Mouse (Mus musculus) kidney, postnatal 14 days (tissue): ENCODE measurements at regions not wholly inside any gene's neighbourhood (a gene's known extent, or its start where the extent isn't known, plus 50 kb on each side); places are given as distances from the start of the nearest gene placed in this dataset.
"Not testable (repeated sequence)": the region's sequence is repeated elsewhere in the genome, so short reads cannot be mapped to it uniquely, and the experiment has no call there.

Experiments used
- DNase-seq: peaks from one replicate; pipeline ENCODE4 v3.0.0; 2022; ENCODE audit warnings: mixed read lengths

DNA sequence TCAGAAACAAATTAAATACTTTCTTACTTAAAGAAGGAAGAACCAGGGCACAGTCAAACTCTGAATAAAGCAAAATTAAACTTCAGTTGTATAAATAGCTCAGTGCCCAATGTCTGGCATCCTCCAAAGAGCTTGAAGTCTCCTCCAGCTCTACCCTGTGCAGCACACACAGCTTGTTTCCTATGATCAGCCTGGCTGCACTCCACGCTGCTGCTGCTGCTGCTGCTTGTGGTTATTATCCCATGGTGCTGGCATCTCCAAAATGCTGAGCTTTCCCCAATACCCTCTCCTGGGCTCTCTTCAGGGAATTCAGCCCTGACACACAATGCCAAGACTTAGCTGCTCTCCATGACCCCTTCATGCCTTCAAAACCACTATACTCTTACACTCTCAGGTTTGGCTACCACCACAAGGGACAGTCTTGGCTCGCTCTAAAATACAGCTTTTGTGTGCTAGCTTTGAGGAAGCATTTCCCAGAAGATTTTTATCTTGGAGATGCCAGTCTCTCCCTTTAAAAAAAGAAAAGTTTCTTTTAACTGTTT, 121.0 kb downstream of the Rab10 start:
- not testable (repeated sequence) for DNase-seq

DNA sequence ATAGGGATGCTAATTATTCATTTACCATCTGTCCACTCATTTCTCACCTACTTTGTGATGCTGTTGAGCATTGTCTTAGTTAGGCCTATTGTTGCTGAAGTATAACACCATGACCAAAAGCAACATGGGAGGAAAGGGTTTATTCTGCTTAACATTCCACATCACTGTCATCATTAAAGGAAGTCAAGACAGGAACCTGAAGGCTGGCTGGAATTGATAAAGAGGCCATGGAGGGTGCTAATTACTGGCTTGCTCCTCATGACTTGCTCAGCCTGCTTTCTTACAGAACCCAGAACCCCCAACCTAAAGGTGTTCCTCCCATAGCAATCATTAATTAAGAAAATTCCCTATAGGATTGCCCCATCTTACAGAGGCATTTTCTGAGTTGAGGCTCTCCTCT, 121.6 kb downstream of the Rab10 start:
- no peak for DNase-seq

DNA sequence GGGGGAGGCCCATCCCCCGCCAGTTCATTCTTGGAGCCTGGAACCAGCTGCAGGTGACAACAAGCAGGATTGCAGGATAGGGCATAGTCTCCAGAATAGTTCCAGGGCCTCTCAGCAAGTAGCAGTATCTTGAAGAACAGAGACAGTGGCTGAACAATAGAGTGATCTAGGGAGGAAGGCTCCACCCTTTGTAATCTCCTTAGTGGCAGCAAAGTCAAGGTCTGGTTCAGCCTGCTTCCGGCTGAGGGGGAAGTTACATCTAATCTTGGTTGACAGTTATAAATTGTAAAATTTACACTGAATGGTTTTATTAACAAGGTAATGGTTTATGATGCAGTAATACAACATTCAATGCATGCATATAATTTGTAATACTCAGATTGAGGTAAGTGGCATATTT, 136.4 kb downstream of the Rab10 start:
- DNase-seq: no peak

DNA sequence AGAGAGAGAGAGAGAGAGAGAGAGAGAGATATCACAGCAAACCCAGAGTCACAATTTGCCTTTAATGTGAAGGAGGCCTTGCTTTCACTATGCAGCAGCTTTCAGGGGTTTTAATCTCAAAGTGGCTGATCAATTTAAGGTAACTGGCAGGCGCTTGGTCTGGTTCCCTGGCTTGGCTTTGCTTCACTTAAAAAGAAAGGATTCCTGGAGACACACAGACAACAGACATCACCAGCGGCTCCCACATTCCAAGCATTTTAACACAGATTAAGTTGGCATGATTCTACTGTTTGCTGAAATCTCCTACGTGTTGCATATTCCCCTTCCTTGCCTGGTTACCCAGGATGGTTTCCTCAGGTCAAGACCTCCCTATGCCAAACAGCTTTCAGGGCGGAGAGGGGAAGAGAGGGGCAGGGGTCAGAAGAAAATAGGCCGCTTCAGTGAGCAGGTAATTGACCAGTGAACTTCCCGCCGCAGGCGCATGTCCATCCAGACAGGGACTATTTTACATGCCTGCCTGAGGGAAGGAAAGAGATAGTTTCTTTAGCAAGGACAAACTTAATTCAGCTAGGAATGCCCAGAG, 140.0 kb downstream of the Rab10 start:
- DNase-seq: not testable (repeated sequence)

DNA sequence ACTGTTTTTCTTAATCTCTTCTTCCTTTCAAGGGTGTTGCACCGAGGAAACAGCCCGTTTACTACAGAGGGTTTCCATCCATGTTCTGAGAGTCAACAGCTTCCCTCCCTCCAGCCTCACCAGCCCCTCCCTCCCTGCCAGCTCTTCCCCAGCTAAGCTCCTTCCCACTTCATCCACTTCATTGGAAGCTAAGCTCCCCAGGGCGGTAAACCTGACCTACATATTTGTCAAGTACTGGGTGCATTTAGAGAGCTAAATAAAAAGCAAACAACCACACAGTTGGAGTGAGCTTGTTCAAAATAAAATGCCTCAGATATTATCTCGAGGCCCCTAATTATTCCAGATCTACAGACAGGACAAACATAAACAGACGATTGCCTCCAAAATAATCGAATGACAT, 148.1 kb downstream of the Rab10 start:
- not testable (repeated sequence) for DNase-seq

DNA sequence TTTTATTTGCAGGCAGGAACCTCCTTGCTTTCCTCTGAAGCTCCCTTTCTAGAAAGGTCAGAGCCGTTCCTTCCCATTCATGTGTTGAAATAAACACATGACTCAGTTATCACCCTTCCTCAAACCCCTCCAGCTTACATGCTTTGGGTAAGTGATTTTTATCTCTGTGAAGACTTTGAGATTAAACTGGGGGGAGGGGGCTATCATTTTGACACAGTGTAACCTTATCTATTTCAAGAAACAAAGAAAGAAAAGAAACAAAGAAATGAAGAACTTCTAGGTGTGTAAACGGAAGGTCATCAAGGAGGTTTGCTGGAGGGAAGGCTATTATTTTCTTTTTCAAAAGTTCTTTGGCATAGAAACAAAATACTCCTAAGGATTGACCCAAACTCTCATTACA, 151.0 kb downstream of the Rab10 start:
- DNase-seq: not testable (repeated sequence)

DNA sequence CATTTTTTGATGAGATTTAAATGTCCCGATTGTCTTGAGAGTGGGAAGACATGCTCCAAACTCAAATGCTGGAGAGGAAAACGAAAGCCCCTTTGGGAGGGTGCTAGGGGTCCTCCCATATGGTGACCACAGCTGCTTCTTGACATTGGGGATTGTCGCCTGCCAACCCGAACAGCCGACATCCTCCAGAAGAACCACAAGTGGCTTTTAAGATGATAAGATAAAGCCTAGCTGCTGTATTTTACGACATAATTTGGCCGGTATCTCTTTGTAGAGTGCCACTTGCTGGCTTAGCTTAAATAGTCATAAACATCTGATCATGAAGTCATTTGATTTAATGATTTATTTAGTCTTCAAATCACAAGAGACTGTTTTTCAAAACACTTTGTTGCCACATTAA, 156.1 kb downstream of the Rab10 start:
- DNase-seq: not testable (repeated sequence)

DNA sequence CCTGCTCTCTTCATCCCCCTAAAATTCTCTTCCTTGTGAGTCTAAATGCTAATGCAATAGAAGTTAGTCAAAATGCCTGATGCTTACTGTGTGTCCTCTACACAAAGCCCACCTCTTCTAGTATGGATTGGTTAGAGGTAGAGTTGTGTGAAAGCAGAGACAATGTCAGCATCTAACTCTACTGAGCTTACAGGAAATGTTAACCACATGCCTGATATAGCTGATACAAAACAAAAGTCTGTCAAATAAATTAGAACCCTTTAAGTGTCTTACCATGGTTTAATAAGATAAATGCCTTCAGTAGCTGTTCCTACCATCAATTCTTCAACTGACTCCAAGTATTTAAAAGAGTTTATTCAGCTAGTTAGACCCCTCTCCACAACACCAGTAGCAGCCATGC, 177.2 kb downstream of the Rab10 start:
- not testable (repeated sequence) for DNase-seq

DNA sequence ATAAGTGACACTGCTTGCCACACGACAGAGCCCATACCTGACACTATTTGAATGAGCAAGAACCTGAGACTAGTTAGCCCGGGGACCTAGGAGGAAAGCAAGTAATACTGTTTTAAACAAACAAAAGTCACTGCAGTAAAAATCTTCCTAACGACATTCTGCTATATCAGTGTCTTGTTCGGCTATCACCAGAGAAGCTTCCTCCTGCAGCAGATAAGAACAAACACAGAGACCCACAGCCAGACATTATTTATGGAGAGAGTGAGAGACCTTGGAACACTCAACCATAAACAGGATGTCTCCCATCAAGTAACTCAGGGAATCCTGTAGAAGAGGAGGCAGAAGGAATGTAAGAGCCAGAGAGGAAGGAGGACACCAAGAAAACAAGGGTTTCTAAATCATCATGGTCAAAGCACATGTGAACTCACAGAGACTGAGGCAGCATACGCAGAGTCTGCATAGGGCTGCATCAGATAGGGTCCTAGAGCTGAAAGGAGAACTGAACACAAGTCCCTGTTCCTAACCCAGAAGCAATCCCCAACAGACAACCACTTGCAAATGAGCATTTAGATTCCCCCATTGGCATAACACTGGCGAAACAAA, 178.5 kb downstream of the Rab10 start:
- not testable (repeated sequence) for DNase-seq

DNA sequence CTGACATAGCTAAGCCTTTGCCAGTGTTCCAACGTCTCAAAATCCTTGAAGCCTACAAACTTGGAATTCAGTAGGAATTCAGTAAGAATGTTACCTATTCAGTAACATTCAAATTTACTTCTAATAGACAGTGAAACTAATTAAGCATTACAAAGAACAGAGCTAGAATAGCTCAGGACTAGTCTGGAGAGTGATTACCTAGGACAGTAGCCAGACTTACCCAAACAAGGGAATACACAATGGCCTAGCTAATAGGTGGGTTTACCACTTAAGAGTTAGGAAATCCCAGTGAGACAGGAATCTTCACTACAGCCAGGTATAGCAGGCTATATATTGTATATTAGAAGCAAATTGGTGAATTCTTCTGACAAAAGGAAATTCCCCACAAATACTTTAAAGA, 182.4 kb downstream of the Rab10 start:
- DNase-seq: not testable (repeated sequence)

DNA sequence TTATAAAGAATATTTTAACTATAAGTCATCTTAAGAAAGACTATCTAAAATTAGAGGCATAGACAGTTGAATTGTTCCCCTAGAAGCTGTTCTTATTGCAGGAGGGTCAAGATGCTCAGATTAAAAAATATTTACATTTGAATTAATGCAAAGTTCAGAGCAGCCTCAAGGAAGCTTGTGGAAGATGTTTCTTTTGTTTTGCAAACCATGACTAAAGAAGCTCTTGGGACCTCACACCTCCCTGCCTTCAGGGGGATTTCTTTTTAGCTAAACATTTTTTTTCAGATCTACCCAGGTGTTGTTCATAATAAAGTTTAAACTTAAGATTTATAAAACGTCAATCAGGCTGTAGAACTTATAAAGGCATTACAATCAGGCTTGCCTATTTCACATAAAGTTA, 185.7 kb downstream of the Rab10 start:
- no peak for DNase-seq

DNA sequence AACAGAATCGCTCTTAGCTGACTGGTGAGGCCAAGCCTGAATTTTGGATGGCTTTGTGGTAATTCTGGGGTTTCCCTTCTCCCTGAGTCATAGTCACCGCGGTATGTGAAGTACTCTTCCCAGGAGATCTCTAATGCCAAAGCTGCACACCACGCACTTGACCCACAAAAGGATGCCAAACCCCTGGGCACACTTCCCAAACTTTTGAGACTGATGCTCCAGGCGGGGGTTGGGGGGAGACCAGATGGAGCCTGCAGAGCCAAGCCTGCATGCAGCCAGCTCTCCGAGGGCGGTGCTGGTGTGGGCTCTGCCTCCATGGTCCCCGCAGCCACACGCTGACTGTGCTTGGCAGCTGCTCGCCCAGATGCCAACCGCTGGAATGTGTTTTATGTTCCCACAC, 199.2 kb downstream of the Rab10 start:
- not testable (repeated sequence) for DNase-seq

DNA sequence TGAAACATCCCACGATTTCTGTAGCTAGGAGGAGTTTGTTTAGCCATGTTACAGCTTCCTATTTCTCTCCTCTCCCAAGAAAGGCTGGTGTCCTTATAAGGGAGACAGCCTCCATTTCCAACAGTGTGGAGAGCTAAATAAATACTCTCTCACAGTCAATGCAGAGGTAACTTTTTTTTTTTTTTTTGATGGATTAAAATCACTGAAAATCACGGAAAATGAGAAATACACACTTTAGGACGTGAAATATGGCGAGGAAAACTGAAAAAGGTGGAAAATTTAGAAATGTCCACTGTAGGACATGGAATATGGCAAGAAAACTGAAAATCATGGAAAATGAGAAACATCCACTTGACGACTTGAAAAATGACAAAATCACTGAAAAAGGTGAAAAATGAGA, 200.1 kb downstream of the Rab10 start:
- peak; percentile 94 for DNase-seq

DNA sequence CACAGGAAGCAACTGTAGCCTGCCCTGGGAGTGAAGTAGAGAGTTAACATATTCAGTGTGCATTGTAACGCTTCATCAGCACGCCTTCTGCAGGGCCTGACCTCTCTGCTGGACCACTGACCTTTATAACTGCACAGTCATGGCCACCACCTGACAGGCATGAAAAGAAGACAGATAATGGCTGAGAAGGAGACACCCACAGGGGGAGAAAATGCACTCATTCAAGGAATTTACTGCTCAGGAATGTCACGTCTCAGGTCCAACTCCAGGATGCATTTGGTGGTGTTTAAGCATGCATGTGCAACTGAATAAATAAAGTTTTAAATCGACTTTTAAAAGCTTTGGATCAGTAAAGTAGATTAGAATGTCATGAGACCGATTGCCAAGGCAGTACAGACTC, 207.8 kb downstream of the Rab10 start:
- DNase-seq: not testable (repeated sequence)

DNA sequence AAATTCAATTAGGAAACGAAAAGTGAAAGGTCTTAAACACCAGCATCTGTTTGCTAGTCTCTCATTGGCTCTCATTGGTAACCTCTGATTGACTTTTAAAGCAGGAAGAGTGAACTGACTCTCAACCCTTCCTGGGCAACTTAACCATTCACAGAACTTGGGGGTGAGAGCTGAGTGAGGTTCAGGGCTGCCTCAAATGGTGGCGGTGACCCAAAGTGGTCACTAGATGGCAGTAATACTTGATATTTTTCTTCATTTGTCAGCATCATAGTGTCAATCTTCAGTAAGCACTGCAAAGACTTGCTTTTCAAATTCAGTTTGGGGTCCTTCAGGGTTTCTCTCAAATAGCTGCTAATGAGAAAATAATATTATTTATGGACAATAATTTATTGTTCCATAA, 211.6 kb downstream of the Rab10 start:
- DNase-seq: peak; percentile 57

DNA sequence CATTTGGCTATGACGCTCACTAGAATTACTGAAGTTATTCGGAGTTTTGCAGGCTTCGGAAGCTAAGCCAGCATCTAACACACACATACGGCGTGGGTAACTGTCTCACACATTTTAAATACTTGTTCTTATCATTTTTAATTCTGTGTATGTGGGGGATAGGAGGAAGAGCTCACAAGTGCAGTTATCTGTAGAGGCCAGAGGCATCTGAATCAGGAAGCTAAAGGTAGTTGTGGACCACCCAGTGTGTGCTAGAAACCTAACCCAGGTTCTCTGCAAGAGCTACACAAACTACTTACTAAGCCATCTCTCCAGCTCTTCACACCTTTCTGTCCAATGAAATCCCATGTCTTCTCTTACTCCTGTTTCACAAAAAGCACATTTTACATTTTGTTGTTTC, 215.3 kb downstream of the Rab10 start:
- no peak for DNase-seq

DNA sequence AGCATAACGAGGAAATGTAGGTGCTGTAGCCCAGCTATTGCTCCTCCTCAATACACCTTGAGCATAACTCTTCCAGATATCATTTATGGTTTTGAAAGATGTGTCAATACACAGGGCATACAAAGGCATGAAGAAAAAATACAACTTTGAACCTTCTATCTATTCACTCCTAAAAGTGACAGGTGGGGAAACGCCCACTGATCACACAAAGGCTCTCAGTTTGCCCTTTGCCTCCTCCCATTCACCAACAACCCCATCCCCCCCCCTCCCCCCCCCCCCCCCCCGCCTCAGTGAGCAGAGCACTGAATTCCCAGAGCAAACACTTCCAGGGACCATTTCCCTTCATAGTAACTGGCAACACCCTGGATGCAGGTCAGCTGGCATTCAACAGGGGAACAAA, 216.8 kb downstream of the Rab10 start:
- not testable (repeated sequence) for DNase-seq

DNA sequence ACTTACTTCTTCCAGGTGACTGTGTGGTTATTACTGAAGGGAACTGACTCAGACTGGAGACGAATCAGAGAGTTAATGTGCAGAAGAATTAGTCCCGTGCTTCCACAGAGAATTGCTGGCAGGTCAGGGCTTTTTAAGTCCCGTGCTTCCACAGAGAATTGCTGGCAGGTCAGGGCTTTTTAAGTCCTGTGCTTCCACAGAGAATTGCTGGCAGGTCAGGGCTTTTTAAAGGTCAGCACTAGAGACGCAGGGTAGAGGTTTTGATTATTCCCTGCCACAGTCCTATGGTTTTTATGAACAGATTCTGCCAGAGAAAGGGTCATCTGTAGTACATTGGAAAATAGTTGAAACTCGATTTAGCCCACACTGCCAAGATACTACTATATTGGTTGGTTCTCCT, 260.2 kb downstream of the Rab10 start:
- not testable (repeated sequence) for DNase-seq

DNA sequence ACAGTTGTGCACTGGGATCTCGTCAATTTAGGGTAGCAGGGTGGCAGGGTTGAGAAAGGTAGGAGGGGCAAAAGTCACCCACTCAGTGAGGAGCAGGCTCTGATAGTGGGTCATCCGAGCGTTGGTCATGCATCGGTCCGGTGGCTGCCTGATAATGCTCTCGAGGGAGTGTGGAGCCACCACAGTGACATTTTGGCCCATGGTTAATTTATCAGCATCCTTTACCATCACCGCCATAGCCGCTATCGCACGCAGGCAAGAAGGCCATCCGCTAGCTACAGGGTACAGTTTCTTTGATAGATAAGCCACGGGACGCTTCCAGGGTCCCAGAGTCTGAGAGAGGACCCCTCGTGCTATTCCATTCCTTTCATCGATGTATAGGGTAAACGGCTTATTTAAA, 291.3 kb downstream of the Rab10 start:
- not testable (repeated sequence) for DNase-seq

DNA sequence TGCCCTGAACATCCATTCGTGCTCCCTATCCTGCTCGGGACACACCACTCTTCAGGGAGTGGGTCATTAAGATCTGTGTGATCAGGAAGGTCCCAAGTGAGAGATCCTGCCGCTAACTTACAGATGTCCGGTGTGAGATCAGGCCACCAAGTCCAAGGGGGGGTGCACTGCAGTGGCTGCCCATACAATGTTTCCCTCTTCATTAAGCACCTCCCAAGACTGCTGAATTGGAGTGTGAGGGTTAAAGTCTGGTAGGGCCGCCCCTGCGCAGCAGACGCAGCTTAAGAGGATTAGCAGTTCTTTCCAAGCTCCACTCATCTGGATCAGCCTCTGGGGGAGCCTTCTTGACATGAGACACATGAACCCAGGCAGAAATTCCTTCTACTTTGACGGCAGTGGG, 293.0 kb downstream of the Rab10 start:
- not testable (repeated sequence) for DNase-seq
